Mouse (Mus musculus): ENCODE measurements around the gene Fam110c. TPM values are rescaled to one million over a fixed set of nuclear protein-coding genes. Genes with fewer than 3 reads are reported as not detected.

The Fam110c gene
- total RNA-seq (2015; ENCODE audit: low replicate concordance) = 1.3 and 3.8 TPM in 2 replicates
- total RNA-seq (2017; ENCODE audit: low replicate concordance) = 2.9 and 3.5 TPM in 2 replicates

DNA sequence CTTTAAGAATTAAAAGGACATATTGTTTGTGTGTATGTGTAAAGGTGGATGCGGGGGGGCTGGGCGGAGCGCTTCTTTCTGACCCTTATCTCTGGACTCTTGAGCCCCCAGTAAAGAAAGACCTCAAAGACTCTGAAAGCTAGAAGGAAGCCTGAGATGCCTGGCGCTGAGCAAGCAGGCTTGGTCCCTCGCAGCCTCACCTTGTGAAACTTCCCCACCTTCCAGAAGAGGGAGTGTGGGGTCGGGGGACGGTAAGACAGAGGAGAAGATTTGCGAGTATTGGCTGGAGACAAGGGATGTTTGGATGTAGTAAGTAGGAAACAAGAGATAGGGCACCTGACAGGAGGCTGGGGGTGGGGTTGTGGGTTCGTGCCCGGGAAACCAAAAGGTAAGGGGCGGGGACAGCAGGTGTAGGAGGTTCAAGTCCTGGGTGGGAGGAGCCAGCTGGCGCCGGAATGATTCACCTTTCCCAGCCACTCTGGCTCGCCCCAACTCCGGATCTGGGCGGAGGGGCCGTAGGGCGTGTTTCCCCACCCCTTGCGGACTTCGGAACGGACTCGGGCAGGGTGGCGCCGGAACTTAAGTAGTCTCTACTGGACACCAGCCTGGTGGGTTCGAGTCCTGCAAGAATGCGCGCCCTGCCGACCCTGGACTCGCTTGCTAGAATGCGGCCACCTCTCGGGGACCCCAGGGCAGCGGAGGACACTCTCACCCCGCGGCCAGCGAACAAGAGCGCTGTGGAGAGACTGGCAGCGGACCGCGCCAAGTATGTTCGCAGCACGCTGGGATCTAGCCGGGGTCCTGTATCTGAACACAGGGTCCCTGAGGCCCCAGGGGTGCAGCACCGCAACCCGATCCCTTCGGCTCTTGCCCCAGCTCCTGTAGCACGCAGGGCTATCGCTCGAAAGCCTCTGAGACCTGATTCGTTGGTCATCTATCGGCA, at the start of gene Fam110c:
Fam110c (plus strand) TSS at position 450 of the 943 bp plus-strand sequence.
- ATAC-seq (replicated peaks; ENCODE audit: low FRiP score, poor library complexity, severe bottlenecking) = peak; percentile 73

- no peak for ATAC-seq (replicated peaks; ENCODE audit: low FRiP score, poor library complexity, severe bottlenecking)
Observed at GRCm38 (mm10) chr12:31026423-31026822, 47.2 kb upstream of the Fam110c start.

DNA sequence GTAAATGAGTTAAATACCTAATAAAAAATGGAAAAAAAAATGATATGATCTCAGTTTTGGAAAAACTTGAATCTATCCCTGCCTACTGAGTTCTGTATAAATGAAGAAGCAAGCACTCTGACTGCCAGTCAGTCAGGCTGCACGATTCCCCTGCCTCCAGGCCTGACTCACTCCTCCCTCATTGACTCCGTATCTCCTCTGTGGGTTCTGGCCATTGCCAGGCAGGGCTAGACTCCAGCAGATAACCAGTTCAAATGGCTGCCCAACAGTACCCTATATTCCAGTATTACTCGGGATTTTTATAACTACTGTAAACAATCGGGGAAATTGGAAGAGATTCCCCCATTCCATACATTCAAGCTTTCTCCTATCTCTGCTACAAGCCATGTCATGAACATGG, 21.6 kb upstream of the Fam110c start:
- no peak for ATAC-seq (replicated peaks; ENCODE audit: low FRiP score, poor library complexity, severe bottlenecking)

DNA sequence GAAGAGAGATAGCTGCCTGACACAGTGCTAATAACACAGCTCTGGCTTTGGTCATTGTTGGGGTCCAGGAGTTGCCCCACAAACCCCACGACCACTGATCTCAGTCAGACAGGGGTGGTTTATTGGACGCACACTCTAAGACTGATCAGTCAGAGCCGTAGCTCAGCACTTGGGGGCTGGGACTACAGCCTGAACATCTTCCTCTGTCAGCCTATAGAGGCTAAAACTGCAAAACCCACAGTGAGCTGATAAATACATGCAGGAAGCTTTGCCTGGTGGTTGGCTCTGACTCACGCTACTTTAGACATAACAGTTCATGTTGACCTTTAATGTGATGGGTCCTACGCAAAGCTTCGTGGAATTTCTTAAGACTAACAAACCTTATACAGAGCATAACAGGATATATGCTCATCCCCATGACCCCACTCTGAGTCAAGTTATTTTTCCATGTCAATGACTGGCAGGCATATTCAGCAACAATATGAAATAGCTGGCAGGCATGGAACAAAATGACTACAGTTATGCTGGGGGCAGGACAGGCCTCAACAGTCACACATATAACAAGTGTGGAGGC, 17.3 kb upstream of the Fam110c start:
- no peak for ATAC-seq (replicated peaks; ENCODE audit: low FRiP score, poor library complexity, severe bottlenecking)

DNA sequence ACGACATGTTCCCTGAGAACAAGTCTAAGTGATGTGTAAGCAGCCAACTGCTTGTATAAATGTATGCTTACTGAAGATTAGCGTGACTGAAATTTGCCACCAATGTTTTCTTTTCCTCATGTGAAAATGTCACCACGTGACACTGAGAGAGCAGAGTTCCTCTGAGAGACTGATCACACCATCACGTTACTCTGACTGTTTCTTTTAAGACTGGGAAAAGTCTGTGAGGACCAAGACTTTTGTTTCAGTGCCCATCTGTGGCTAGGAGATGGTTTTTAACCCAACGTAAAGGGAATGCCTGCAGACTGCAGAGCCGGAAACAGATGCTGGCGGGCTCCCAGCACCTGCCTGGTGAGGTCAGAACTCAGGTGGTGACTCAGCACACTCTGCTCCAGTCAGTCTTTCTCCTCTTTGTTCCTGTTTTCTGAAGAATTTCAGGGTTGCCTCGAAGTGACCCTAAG, 14.2 kb upstream of the Fam110c start:
- no peak for ATAC-seq (replicated peaks; ENCODE audit: low FRiP score, poor library complexity, severe bottlenecking)

GRCm38 (mm10) chr12:31060245-31060644, 13.4 kb upstream of the Fam110c start:
- ATAC-seq (replicated peaks; ENCODE audit: low FRiP score, poor library complexity, severe bottlenecking) = no peak

- no peak for ATAC-seq (replicated peaks; ENCODE audit: low FRiP score, poor library complexity, severe bottlenecking)
Observed at GRCm38 (mm10) chr12:31071222-31071621, 2.4 kb upstream of the Fam110c start.

- peak; percentile 85 for ATAC-seq (replicated peaks; ENCODE audit: low FRiP score, poor library complexity, severe bottlenecking)
Observed at GRCm38 (mm10) chr12:31074355-31074786, 710 bp downstream of the Fam110c start.

DNA sequence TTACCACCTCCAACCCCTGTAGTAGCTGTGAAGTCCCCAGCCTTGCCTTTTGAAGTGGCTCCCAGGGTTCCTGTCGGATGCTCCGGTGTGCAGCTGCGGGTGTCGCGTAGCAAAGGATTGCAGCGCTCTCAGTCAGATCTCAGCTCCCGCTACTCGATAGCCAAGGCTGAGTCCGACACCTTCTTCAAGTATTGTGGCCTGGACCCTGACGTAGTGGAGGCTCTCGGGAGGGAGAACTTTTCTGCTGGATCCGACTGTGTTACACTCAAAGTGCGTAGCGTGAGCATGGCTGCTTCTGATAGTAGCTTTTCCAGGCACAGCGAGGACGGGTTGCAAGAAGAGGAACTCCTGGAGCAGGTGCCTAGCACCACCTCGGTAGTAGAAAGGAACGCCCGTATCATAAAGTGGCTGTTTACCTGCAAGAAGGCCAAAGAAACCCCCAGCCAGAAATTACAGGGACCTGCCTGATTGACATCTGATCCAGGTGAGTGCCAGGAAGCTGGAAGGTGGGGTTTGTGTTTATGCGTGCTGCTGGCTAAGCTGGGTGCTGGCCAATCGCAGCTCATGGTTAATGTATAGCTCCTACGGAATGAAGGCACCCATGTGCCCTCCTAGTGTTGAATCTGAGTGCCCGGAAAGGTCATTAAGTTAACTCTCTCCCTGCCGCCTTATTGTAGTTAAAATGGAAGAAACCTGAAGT, 1.3 kb downstream of the Fam110c start:
- ATAC-seq (replicated peaks; ENCODE audit: low FRiP score, poor library complexity, severe bottlenecking) = peak; percentile 57

GRCm38 (mm10) chr12:31077020-31077419, 3.4 kb downstream of the Fam110c start:
- no peak for ATAC-seq (replicated peaks; ENCODE audit: low FRiP score, poor library complexity, severe bottlenecking)

GRCm38 (mm10) chr12:31078030-31078429, 4.4 kb downstream of the Fam110c start:
- ATAC-seq (replicated peaks; ENCODE audit: low FRiP score, poor library complexity, severe bottlenecking) = no peak

GRCm38 (mm10) chr12:31080352-31080751, 6.7 kb downstream of the Fam110c start:
- no peak for ATAC-seq (replicated peaks; ENCODE audit: low FRiP score, poor library complexity, severe bottlenecking)

DNA sequence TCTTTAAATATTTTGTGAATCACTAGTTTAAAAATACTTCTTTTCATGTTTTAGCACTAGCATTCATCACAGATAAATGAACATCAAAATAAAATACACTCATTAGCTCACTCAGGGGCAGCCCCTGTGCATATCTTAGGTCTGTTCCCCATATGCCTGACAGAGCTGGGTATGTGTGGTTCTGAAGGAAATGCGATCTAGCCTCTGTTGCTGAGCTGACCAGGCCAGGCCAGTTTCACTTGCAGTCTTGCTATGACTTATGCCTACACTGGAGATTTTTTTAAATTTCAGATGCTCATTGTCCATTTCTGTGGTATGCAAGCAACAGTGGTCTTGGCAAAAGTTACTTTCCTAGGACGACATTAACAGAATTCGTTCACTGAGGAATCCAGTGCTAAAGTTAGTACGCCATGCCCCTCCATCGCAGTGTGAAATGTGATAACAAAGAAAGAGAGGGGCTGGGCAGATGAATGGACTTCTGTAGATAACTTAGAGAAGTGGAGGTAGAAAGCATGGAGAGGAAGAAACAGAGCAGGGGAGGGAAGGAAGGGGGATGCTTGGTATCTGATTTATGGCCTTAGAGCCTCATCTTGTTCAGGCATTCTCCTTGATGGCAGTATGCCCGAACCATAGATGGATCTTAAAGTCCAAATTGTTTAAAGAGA, 7.4 kb downstream of the Fam110c start:
- no peak for ATAC-seq (replicated peaks; ENCODE audit: low FRiP score, poor library complexity, severe bottlenecking)

GRCm38 (mm10) chr12:31083007-31083406, 9.3 kb downstream of the Fam110c start:
- ATAC-seq (replicated peaks; ENCODE audit: low FRiP score, poor library complexity, severe bottlenecking) = 0 out of 2 replicates have a peak, but pooled peaks have one; percentile 42

- ATAC-seq (replicated peaks; ENCODE audit: low FRiP score, poor library complexity, severe bottlenecking) = no peak
Observed at GRCm38 (mm10) chr12:31083407-31083806, 9.7 kb downstream of the Fam110c start.

DNA sequence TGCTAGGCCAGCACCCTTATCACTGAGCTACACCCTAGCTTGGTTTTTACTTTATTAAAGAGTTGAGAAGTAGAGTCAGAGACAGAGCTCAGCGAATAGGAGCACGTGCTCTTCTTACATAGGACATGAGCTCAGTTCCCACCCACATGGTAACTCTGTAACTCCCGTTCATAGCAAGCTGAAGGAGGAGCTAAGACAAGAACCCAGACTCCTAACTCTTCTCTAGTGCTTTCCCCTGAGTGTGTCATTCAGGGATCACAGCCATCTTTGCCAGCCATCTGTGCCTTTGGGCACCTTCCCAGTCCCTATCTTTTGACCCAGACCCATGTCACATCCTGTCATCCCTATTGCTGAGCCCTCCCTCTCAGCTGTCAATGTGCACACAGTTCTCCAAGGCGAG, 13.4 kb downstream of the Fam110c start:
- ATAC-seq (replicated peaks; ENCODE audit: low FRiP score, poor library complexity, severe bottlenecking) = peak; percentile 92

DNA sequence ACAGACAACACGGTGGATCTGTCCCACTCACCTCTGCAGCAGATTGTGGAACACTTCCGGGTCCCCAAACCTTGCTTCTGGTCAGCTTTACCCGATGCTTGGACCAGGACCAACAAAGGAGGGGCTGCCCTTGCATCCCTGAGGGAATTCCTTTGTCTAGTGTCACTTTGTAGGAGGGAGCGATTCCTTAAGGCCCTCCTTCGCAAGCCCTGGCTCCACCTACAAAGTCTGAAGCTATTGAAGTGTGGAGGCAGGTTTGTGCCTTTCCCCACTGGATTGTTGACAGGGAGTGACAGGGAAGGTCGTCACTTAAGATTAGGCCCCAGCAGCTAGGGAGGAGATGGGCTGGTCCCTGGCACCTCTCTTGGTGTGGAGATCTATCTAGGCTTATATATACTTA, 16.7 kb downstream of the Fam110c start:
- ATAC-seq (replicated peaks; ENCODE audit: low FRiP score, poor library complexity, severe bottlenecking) = no peak

- ATAC-seq (replicated peaks; ENCODE audit: low FRiP score, poor library complexity, severe bottlenecking) = no peak
Observed at GRCm38 (mm10) chr12:31090882-31091640, 17.4 kb downstream of the Fam110c start.

GRCm38 (mm10) chr12:31092481-31092880, 18.8 kb downstream of the Fam110c start:
- ATAC-seq (replicated peaks; ENCODE audit: low FRiP score, poor library complexity, severe bottlenecking) = no peak
